Mouse (Mus musculus) kidney, adult 10 weeks (tissue): ENCODE measurements around the gene Nudt9. TPM values are rescaled to one million over a fixed set of nuclear protein-coding genes. Genes with fewer than 3 reads are reported as not detected.

Experiments used
- polyA plus RNA-seq: library from polyadenylated mRNA; stranded (reverse); fragments of 350-450 nt; fragmentation: Illumina TruSeq; extraction: RNeasy Lipid Tissue Mini Kit (QIAGEN cat#74804); gene quantifications from one replicate; pipeline ENCODE4 v1.2.3, GENCODE M21; 2014; ENCODE audit warnings: low read depth, low replicate concordance

Gene Nudt9
- 12.2 TPM for polyA plus RNA-seq

DNA sequence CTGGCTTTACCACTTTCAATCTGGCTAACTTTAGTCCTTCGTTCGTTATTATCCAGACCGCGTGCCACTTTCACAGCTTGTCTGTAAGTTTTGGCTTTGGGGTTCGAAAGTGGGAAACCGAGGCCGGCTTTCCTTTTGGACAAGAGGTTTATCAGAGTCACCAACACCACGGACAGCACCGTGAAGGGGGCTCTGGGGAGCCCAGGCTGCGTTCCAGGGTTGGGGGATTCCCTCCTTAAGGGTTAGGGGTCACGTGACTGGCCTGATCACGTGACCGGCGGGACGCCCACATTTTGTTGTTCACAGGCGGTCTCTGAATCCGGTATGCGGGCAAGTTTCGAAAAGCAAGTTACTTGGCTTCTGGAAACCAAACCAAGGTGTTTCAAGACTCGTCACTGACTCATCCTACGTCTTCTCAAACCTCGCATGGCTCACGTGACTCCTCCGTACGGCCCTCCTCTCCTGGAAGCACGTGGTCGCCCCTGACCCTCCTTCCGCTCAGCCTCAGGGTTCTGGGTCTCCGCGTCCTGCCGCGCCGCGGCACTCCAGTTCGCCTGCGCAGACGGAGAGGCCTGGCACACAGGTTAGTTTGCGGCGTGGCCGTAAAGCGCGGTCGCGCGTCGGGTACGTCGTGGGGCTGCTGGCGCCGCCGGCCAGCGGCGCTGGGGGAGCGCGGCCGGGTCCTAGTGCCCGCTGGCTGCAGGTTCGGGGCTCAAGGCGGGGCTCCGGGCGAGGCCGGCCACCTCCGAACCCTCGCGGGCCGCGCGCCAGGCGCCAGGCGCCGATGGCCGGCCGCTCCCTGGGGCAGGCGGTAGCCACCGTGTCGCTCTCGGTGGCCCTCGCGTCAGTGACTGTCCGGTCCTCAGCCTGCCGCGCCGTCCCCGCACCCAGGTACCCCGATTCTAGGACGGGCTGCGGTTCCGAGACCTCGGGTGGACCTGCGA is at the start of gene Nudt9:
Gene Nudt9 (plus strand): TSS at position 51 of the 944 bp plus-strand sequence.

DNA sequence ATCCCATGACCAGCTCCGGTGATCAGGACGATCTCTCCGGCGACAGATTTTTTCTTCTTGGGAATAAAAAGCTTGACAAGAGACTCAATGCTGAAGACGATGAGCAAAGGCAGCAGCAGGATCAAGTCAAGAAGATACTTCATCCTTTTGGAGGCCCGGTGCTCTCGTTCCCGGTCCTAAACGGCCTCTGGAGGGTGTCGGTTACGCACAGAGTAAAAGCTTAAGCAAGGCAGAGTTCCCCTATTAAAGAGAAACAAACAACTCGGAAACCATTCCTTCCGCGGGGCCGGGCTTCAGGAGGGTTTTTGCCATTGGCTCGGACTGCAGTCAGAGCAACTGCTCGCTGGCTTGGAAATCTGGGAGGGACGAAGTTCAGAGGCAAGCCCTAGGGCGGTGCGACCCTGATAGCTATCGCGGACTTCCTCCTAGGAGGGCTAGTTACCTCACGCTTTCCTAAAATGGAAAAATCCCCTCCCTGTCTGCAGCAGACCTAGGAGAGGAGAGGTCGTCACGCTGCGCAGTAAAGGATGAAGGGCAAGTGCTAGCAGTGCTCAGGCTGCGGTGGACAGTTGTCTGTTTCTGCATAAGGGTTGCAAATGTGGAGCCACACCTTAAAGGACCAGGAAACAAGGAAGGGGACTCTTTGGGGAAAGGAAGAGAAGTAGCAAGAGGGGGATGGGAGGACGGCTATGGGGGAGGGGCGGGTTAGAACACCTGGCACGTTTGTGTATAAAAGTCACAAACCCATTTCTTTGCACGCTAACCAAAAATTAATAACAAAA is 24.3 kb upstream of the Nudt9 start, which contains the start of gene Hsd17b11:
Gene Hsd17b11 (minus strand): TSS at position 323 of the 782 bp plus-strand sequence.

DNA sequence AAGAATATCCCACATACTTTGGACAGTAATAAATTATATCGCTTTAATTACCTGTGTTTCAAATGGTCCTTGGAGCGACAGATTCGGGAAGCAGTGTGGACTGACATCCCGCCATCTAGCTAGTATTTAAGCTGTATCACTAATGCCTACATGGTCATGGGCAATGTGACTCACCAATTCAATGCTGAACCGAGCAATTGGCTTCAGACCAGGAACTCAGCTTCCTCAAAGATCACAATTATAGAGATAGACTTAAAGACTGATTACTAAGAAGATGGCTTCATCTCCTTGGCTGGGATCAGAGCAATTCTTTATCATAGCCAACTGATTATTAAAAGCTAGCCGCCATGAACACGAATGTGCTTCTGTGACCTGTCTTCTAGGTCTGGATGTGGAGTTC is 31.4 kb downstream of the Nudt9 start, which contains the start of gene Gm17660:
Gene Gm17660 (minus strand): TSS at position 101 of the 400 bp plus-strand sequence.

DNA sequence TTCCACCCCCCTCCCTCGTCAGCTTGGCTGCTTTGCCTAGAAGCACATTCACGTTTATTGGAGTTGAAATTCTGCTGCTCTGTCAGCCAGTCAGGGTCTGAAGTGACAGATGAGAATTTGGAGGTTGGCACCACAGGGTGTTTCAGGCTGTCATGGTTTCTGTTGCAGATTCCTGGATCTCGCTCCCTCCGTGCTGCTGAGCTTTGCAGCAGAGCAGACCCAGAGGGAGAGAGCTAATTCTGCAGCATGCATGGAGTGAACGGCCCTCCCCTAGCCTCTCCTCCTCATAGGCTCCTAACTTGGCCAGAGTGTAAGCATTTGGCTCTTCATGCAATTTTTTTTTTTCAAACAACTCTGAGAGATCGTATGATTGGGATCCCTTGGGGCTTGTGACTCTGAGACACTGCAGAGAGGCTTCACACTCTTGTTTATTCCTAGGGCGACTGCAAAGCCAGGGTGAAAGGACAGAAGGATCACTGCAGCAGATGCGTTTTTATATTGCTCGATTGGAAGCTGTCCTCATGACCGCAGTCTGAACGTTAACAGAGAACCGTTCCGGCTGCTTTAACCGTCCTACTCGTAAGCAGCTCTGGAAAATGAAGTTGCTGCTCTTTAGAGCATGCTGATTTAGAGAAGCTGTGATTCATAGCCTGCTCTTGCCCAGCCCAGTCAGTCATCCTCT is 67.5 kb downstream of the Nudt9 start, which contains the start of gene Sparcl1:
Gene Sparcl1 (minus strand): TSS at position 243 of the 682 bp plus-strand sequence.

Other genes starting within 250 kb of the Nudt9 start
- gene Klhl8, start 135.0 kb upstream of the Nudt9 start, polyA plus RNA-seq, result 3.6 TPM
- gene Hsd17b13, start 68.9 kb upstream of the Nudt9 start, polyA plus RNA-seq, result not detected
- gene Hsd17b11, start 24.4 kb upstream of the Nudt9 start, polyA plus RNA-seq, result 117 TPM
- not detected for gene Gm17660, start 31.3 kb downstream of the Nudt9 start, polyA plus RNA-seq
- 49.8 TPM for gene Sparcl1, start 67.4 kb downstream of the Nudt9 start, polyA plus RNA-seq
- not detected for gene Dspp, start 124.4 kb downstream of the Nudt9 start, polyA plus RNA-seq
- not detected for gene Dmp1, start 156.3 kb downstream of the Nudt9 start, polyA plus RNA-seq